Mouse (Mus musculus): ENCODE results near the gene Zfp36l3.

Gene Zfp36l3

DNA sequence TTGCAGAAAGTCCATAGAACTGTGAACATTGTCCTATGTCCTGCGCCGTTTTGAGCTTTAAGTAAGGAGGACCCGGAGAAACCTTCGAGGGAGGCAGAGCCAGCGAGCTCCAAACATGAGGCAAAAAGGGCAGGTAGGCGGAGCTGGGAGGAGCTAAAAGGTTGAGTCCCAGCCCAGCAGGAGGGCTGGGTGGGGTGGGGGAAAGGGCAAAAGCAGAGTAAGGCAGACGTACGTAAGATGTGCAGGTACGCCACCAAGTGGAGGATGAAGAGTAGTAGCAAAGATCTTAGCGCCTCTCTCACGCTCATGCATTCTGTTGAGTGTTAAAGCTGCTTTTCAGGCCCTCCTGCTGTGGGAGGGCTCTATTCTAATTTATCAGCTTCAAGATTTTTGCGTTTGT lies at the start of gene Zfp36l3:
Zfp36l3 (minus strand) TSS at position 119 of the 400 bp plus-strand sequence.
- DNase-seq (ENCODE audit: low read depth, low spot score) = no peak

- DNase-seq (ENCODE audit: low read depth, low spot score) = peak; percentile 1
Measured at GRCm38 (mm10) chrX:53799074-53799473, 22.9 kb upstream of the Zfp36l3 start.

DNA sequence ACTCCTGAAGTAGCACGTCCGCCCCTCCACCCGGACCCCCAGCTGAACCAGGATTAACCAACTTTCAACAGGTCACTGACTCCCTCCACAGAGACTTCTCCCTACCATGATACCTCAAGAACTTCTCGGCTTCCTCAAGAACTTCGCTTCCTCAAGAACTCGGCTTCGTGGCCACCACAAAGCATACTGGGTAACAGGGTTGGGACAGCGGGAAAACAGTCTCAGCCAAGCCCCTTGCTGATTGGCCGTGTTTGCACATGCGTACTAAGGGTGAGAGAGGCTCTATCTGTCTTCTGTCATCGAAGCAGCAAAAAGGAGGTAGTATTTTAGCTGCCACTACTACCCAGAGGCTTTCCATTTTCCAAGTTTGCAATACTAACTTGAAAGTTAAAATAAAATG lies 21.3 kb upstream of the Zfp36l3 start, which contains the start of gene Xlr:
Xlr (minus strand) TSS at position 188 of the 400 bp plus-strand sequence.
- peak; percentile 1 for DNase-seq (ENCODE audit: low read depth, low spot score)

GRCm38 (mm10) chrX:53757736-53758135 lies 18.5 kb downstream of the Zfp36l3 start, which contains the start of gene 1700013H16Rik:
TSS of gene 1700013H16Rik (minus strand) at chrX:53757831.
- no peak for DNase-seq (ENCODE audit: low read depth, low spot score)

DNA sequence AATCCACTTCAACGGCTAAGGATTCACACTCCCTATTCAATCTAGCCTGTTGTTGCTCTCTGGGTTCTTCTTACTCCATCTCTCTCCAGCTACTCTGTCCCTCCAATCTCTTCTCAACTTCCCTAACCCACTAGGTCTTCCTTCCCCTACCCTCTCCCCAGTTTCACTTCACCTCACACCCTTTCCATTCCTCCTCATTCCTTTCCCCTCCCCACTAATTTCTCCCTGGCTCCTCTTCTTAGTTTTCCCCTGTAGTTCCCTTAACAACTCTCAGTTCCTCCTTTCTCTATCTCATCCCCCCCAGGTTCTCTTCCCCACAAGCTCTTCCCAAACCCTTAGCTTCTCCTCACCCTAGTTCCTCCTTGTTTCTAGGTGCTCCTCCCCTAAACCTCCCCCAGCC lies 23.3 kb downstream of the Zfp36l3 start:
- DNase-seq (ENCODE audit: low read depth, low spot score) = no peak

GRCm38 (mm10) chrX:53728967-53729366 lies 47.2 kb downstream of the Zfp36l3 start:
- DNase-seq (ENCODE audit: low read depth, low spot score) = no peak

DNA sequence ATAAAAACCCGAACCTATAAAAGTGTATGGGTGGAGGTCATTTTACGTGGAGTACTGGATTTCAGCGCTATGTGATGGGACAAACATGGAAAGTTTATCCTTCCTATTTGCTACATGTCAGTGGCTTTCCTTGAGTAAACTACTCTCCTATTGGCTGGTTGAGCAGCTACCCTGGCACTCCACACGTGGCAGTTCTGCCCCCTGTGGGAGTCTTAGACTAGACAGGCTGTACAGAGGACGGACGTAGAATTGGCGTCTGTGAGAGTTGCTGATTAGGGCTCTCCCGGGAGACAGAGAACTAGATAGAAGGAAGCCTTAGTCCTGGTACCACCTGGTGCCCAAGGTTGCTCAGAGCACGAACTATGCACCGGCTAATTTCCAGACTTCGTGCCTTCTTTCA lies 51.6 kb downstream of the Zfp36l3 start, which contains the start of gene 4930502E18Rik:
4930502E18Rik (plus strand) TSS at position 231 of the 400 bp plus-strand sequence.
- DNase-seq (ENCODE audit: low read depth, low spot score) = no peak
